Mouse (Mus musculus) forebrain, embryonic 14.5 days (tissue): Measurements from ENCODE around the gene Olfr1129. TPM values are rescaled to one million over a fixed set of nuclear protein-coding genes. Genes with fewer than 3 reads are reported as not detected.
"Not testable (repeated sequence)": the region's sequence is repeated elsewhere in the genome, so short reads cannot be mapped to it uniquely, and the experiment has no call there.

Source experiments
- ATAC-seq: fragments of 200-750 bp; cut with Nextera tagmentation; 2 replicates; pipeline ENCODE4 v1.8.0; 2017; ENCODE audit warnings: mild to moderate bottlenecking, moderate library complexity
- DNase-seq: peaks from one replicate; pipeline ENCODE4 v3.0.0-alpha.2; 2015; ENCODE audit warnings: low spot score
- H3K27ac ChIP-seq: fragments of 300-500 bp; sonication (generic); 2 replicates; pipeline ENCODE4 v1.5.1; 2014; ENCODE audit warnings: low read depth, mild to moderate bottlenecking, control low read depth, low read length, moderate library complexity
- H3K27me3 ChIP-seq: fragments of 300-500 bp; sonication (generic); replicated peaks from 2 replicates; pipeline ENCODE4 v1.6.1; 2014; ENCODE audit warnings: low read length, control low read depth, mixed read lengths; ENCODE audit not compliant: control insufficient read depth, insufficient read depth
- H3K36me3 ChIP-seq: fragments of 300-500 bp; sonication (generic); 2 replicates; pipeline ENCODE4 v1.6.1; 2014; ENCODE audit warnings: low read length, control low read depth; ENCODE audit not compliant: control insufficient read depth, insufficient read depth
- H3K4me1 ChIP-seq: fragments of 300-500 bp; sonication (generic); 2 replicates; pipeline ENCODE4 v1.6.1; 2014; ENCODE audit warnings: antibody characterized with exemption, low read length, control low read depth; ENCODE audit not compliant: control insufficient read depth, insufficient read depth
- H3K4me2 ChIP-seq: fragments of 300-500 bp; sonication (generic); 2 replicates; pipeline ENCODE4 v1.6.1; 2014; ENCODE audit warnings: mild to moderate bottlenecking, control low read depth, low read length
- H3K4me3 ChIP-seq: fragments of 300-500 bp; sonication (generic); 2 replicates; pipeline ENCODE4 v1.5.1; 2014; ENCODE audit warnings: low read depth, low read length, control low read depth
- H3K9ac ChIP-seq: fragments of 300-500 bp; sonication (generic); 2 replicates; pipeline ENCODE4 v1.6.1; 2014; ENCODE audit warnings: mild to moderate bottlenecking, low read length, control low read depth, moderate library complexity
- H3K9me3 ChIP-seq: fragments of 300-500 bp; sonication (generic); replicated peaks from 2 replicates; pipeline ENCODE4 v1.6.1; 2016; ENCODE audit warnings: low read length, control low read depth, mixed read lengths; ENCODE audit not compliant: control insufficient read depth
- WGBS: fragments of 180-500 bp; shearing (Covaris S2); extraction: QIAGEN DNeasy Blood & Tissue Kit; methylation state at CpG from one replicate; pipeline ENCODE4 v1.1.7; 2014; 5-methylcytosine and 5-hydroxymethylcytosine counted together
- polyA plus RNA-seq: library from polyadenylated mRNA; unstranded; fragments of >200 nt; fragmentation: Nextera tagmentation; extraction: Ambion mirVana; gene quantifications from 2 replicates; pipeline ENCODE4 v1.2.1, GENCODE M21; 2014

Gene Olfr1129
- not detected in 2 replicates for polyA plus RNA-seq

- not testable (repeated sequence) for H3K27me3 ChIP-seq, H3K27ac ChIP-seq, H3K4me1 ChIP-seq, H3K36me3 ChIP-seq, DNase-seq, ATAC-seq, H3K4me2 ChIP-seq, H3K9me3 ChIP-seq, H3K4me3 ChIP-seq, H3K9ac ChIP-seq
- WGBS, result 82% methylated on average over 1 of the region's 1 CpGs
Observed at GRCm38 (mm10) chr2:87573602-87574001, at the start of gene Olfr1129. Gene Olfr1129 (plus strand): TSS chr2:87573902.

DNA sequence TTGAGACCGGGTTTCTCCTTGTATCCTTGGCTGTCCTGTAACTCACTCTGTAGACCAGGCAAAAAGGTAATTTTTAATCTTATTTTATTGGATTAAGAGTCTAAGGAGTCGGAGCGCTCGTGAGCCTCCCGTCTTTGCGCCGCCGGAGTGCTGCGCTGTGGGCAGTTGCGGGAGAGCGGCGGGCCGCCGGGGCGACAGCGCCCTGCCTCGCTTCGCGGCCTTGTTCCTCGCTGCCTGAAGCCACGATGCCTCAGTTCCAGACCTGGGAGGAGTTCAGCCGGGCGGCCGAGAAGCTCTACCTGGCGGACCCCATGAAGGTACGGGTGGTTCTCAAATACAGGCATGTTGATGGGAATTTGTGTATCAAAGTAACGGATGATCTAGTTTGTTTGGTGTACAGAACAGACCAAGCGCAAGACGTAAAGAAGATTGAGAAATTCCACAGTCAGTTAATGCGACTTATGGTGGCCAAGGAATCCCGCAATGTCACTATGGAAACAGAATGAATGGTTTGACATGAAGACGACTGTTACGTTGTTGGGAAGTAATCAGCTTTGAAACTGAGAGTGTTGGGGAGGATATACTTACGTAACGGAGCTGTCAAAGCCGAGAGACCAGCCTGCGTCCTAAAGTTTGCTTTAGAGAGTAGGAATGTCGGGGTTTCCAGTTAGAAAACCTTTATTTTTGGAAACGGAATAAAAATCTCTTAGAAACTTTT lies 47.6 kb upstream of the Olfr1129 start:
- not testable (repeated sequence) for H3K9me3 ChIP-seq, H3K36me3 ChIP-seq, H3K9ac ChIP-seq, H3K27me3 ChIP-seq, H3K4me1 ChIP-seq, H3K27ac ChIP-seq
- H3K4me2 ChIP-seq, result peak overlapping the region; percentile 40
- peak overlapping the region; percentile 15; the same call in 1 of the 2 replicates for H3K4me3 ChIP-seq
- DNase-seq, result peak; percentile 0
- 35% methylated on average over 38 of the region's 39 CpGs for WGBS
- peak; percentile 42 for ATAC-seq

- H3K27ac ChIP-seq, result no peak within 1 kb of the TSS
- no peaks in the 10 kb centered on the region for H3K9me3 ChIP-seq
- H3K9ac ChIP-seq, result no peak within 1 kb of the TSS
- H3K4me1 ChIP-seq, result no peaks in the 10 kb centered on the region
- DNase-seq, result no peak
- H3K4me2 ChIP-seq, result no peak within 1 kb of the TSS
- no peak for ATAC-seq
- H3K4me3 ChIP-seq, result no peak within 1 kb of the TSS
- H3K27me3 ChIP-seq, result no peaks in the 10 kb centered on the region
- H3K36me3 ChIP-seq, result no peaks in the 10 kb centered on the region
Observed at GRCm38 (mm10) chr2:87531496-87531895, 42.2 kb upstream of the Olfr1129 start, which contains the start of gene Olfr153. Gene Olfr153 (plus strand): TSS chr2:87531796.

DNA sequence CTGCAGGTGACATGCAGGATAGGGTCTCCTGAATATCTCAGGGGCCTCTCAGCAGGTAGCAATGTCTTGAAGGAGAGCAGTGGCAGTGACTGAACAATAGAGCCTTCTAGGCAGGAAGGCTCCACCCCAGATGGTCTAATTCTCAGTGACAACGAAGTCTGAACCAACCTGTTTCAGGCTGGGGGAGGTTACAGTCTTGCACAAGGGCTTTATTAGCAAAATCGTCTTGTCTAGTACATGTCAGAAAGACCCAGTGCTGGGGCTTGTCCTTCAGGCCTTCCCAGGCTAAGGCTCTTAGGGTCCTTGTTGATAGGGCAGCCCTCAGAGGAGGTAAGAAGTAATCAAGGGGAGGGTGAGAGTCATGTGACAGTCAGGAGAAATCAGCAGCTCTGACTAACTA lies 38.9 kb upstream of the Olfr1129 start:
- Histone ChIP-seq H3K27me3 (no peaks in the 10 kb centered on the region), H3K4me3 (no peak overlapping the region), H3K9ac (no peak overlapping the region), H3K36me3 (no peaks in the 10 kb centered on the region), H3K4me2 (no peak overlapping the region), H3K27ac (no peak overlapping the region), H3K9me3 (no peaks in the 10 kb centered on the region), H3K4me1 (no peaks in the 10 kb centered on the region)
- no peak for DNase-seq
- ATAC-seq, result no peak
- WGBS, result 55% methylated on average over 2 of the region's 2 CpGs

- Histone ChIP-seq H3K4me2 (no peak within 1 kb of the TSS), H3K9me3 (no peaks in the 10 kb centered on the region), H3K36me3 (no peaks in the 10 kb centered on the region), H3K27me3 (no peaks in the 10 kb centered on the region), H3K27ac (no peak within 1 kb of the TSS), H3K4me3 (no peak within 1 kb of the TSS), H3K4me1 (no peaks in the 10 kb centered on the region), H3K9ac (no peak within 1 kb of the TSS)
- ATAC-seq, result no peak
- 94% methylated on average over 1 of the region's 1 CpGs for WGBS
- DNase-seq, result no peak
Observed at GRCm38 (mm10) chr2:87545442-87545841, 28.3 kb upstream of the Olfr1129 start, which contains the start of gene Olfr1128. Gene Olfr1128 (minus strand): TSS chr2:87545542.

DNA sequence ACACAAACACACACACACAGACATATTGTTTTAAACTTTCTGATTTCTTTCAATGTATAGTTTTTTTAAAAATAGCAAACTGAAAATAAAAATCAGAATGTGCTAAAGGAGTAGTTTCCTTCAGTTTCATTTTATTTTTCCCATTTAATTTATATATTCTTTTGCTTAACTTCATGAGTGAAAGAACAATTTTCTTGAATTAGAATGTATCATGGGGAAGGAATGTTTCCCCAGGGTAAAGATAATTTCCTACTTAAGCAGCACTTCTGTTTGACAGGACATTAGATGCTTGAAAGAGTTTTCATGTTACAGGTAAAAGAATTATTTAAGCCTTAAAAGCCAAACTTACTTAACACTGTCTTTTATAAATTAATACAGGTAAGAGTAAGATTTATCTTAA lies 32.2 kb downstream of the Olfr1129 start, which contains the start of gene Olfr1130:
Gene Olfr1130 (plus strand): TSS at position 301 of the 400 bp plus-strand sequence.
- H3K4me1 ChIP-seq, H3K9me3 ChIP-seq, H3K27me3 ChIP-seq, H3K36me3 ChIP-seq, H3K4me3 ChIP-seq, ATAC-seq, H3K4me2 ChIP-seq, DNase-seq, H3K27ac ChIP-seq, H3K9ac ChIP-seq: not testable (repeated sequence)

- no peak within 1 kb of the TSS for H3K4me2 ChIP-seq
- H3K4me1 ChIP-seq, result no peaks in the 10 kb centered on the region
- H3K27me3 ChIP-seq, result no peaks in the 10 kb centered on the region
- no peaks in the 10 kb centered on the region for H3K9me3 ChIP-seq
- no peak for DNase-seq
- no peaks in the 10 kb centered on the region for H3K36me3 ChIP-seq
- no peak for ATAC-seq
- H3K4me3 ChIP-seq, result no peak within 1 kb of the TSS
- WGBS, result 80% methylated on average over 3 of the region's 3 CpGs
- no peak within 1 kb of the TSS for H3K27ac ChIP-seq
- H3K9ac ChIP-seq, result no peak within 1 kb of the TSS
Observed at GRCm38 (mm10) chr2:87626804-87627203, 53.1 kb downstream of the Olfr1129 start, which contains the start of gene Olfr1131. Gene Olfr1131 (plus strand): TSS chr2:87627104.

Other genes with a start within 250 kb of the Olfr1129 start
- gene Olfr1120, start 219.1 kb upstream of the Olfr1129 start, polyA plus RNA-seq, result not detected in 2 replicates
- gene Olfr1121, start 204.0 kb upstream of the Olfr1129 start, polyA plus RNA-seq, result not detected in 2 replicates
- not detected in 2 replicates for gene Olfr1122, start 188.1 kb upstream of the Olfr1129 start, polyA plus RNA-seq
- gene Olfr1123, start 157.3 kb upstream of the Olfr1129 start, polyA plus RNA-seq, result not detected in 2 replicates
- 0.09 TPM in 1 of 2 replicates, not detected in the other for gene Olfr1124, start 143.6 kb upstream of the Olfr1129 start, polyA plus RNA-seq
- gene Olfr1126, start 119.9 kb upstream of the Olfr1129 start, polyA plus RNA-seq, result not detected in 2 replicates
- not detected in 2 replicates for gene Pramel7, start 76.8 kb upstream of the Olfr1129 start, polyA plus RNA-seq
- gene Pramel6, start 67.3 kb upstream of the Olfr1129 start, polyA plus RNA-seq, result not detected in 2 replicates
- not detected in 2 replicates for gene Olfr153, start 42.1 kb upstream of the Olfr1129 start, polyA plus RNA-seq
- gene Olfr1128, start 28.4 kb upstream of the Olfr1129 start, polyA plus RNA-seq, result not detected in 2 replicates
- gene Olfr1130, start 32.3 kb downstream of the Olfr1129 start, polyA plus RNA-seq, result not detected in 2 replicates
- not detected in 2 replicates for gene Olfr1131, start 53.2 kb downstream of the Olfr1129 start, polyA plus RNA-seq
- not detected in 2 replicates for gene Olfr1132, start 63.6 kb downstream of the Olfr1129 start, polyA plus RNA-seq
- gene Olfr1133, start 73.5 kb downstream of the Olfr1129 start, polyA plus RNA-seq, result not detected in 2 replicates
- not detected in 2 replicates for gene Olfr1134, start 84.6 kb downstream of the Olfr1129 start, polyA plus RNA-seq
- not detected in 2 replicates for gene Olfr1135, start 99.8 kb downstream of the Olfr1129 start, polyA plus RNA-seq
- not detected in 2 replicates for gene Olfr1136, start 120.0 kb downstream of the Olfr1129 start, polyA plus RNA-seq
- gene Olfr1137, start 139.3 kb downstream of the Olfr1129 start, polyA plus RNA-seq, result not detected in 2 replicates
- not detected in 2 replicates for gene Olfr1138, start 166.1 kb downstream of the Olfr1129 start, polyA plus RNA-seq
- not detected in 2 replicates for gene Olfr1140, start 169.8 kb downstream of the Olfr1129 start, polyA plus RNA-seq
- not detected in 2 replicates for gene Olfr1141, start 180.1 kb downstream of the Olfr1129 start, polyA plus RNA-seq
- not detected in 2 replicates for gene Olfr152, start 205.6 kb downstream of the Olfr1129 start, polyA plus RNA-seq
- gene Olfr1143, start 226.7 kb downstream of the Olfr1129 start, polyA plus RNA-seq, result not detected in 2 replicates
- gene Olfr1145, start 235.9 kb downstream of the Olfr1129 start, polyA plus RNA-seq, result not detected in 2 replicates